Mouse (Mus musculus): Measurements from ENCODE around the gene Olfr193. TPM values are rescaled to one million over a fixed set of nuclear protein-coding genes. Genes with fewer than 3 reads are reported as not detected.
"Not testable (repeated sequence)": the region's sequence is repeated elsewhere in the genome, so short reads cannot be mapped to it uniquely, and the experiment has no call there.

Olfr193 gene
- not detected in 2 replicates for polyA plus RNA-seq (2014; fragmentation: Nextera tagmentation; extraction: Ambion mirVana)

DNA sequence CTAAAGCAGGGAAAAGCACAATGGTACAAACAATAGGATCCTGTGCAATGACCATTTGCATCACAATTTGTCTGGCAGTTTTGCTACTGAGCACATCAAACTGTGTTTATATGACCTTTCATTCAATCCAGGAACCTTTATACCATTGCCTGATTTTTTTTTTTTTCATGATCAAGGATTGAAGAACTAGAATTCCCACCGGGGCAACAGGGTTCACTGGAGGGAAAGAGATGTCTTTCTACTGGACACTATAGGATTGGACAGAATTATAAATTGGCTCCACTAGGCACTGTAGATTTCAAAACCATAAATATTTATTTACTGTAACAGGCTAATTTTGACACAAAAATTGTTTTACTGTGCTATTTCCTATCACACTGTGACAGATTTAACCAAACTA lies at the start of gene Olfr193:
TSS of gene Olfr193 (minus strand) at position 101 of the 400 bp plus-strand sequence.
- no peak within 1 kb of the TSS for H3K4me2 ChIP-seq (ENCODE audit: low read length)
- ATAC-seq (ENCODE audit: insufficient number of reproducible peaks, insufficient read depth, low FRiP score, low read depth) = no peak
- no peaks in the 10 kb centered on the region for H3K36me3 ChIP-seq (ENCODE audit: control insufficient read depth, insufficient read depth, low read length)
- H3K27ac ChIP-seq (replicated peaks in 1 of 2; ENCODE audit: control insufficient read depth in 1 of 2, insufficient read depth in 1 of 2, low read depth in 2 of 2, low read length in 2 of 2) = no peak within 1 kb of the TSS
- no peak within 1 kb of the TSS for H3K9ac ChIP-seq (ENCODE audit: low read length)
- H3K27me3 ChIP-seq (ENCODE audit: control insufficient read depth, insufficient read depth, low read length) = no peaks in the 10 kb centered on the region
- H3K4me3 ChIP-seq (ENCODE audit: control insufficient read depth in 1 of 2, insufficient read depth in 1 of 2, low read depth in 1 of 2, low read length in 2 of 2) = no peak within 1 kb of the TSS
- no peaks in the 10 kb centered on the region for H3K4me1 ChIP-seq (ENCODE audit: control insufficient read depth in 2 of 2, insufficient read depth in 2 of 2, low read length in 2 of 2)
- WGBS = 82% methylated on average over 1 of the region's 1 CpGs
- H3K9me3 ChIP-seq (ENCODE audit: control insufficient read depth, low read length) = 0 out of 2 replicates have a peak, but pooled peaks cover under 1% of the 10 kb centered on the region

DNA sequence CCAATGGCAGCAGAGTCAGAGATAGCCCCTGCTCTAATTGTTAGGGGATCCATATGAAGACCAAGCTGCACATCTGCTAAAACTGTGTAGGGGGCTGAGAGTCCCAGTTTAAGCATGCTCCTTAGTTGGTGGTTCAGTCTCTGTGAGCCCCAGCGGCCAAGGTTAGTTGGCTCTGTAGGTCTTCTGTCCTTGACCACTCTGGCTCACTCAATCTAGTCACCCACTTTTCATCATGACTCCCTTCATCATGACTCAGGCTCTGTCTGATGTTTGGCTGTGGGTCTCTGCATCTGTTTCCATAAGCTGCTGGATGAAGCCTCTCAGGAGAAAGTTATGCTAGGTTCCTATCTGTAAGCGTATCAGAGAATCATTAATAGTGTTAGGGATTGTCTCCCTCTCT lies 40.3 kb upstream of the Olfr193 start:
- no peak overlapping the region for H3K4me2 ChIP-seq (ENCODE audit: low read length)

DNA sequence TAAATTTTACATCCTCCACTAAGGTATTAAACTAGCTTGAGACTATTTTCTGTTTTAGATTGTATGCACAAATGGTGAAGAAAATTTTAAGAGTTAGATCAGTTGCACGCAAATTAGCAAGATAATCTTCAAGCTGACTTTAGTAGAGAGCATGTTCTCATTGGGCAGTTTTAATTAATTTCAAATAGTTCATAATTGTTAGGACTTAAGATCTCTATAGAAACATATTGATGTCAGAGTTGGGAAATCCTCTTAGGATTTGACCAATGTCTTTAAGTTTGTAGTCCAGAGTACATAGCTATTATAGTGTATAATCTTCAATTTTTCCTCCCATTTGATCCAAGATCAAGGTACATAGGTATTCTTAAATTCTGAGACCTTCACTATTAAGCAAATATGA lies 35.1 kb upstream of the Olfr193 start, which contains the start of gene Olfr195:
TSS of gene Olfr195 (plus strand) at position 301 of the 400 bp plus-strand sequence.
- Histone ChIP-seq H3K4me1 (ENCODE audit: control insufficient read depth in 2 of 2, insufficient read depth in 2 of 2, low read length in 2 of 2) (no peaks in the 10 kb centered on the region), H3K9ac (ENCODE audit: low read length) (no peak within 1 kb of the TSS), H3K4me3 (ENCODE audit: control insufficient read depth in 1 of 2, insufficient read depth in 1 of 2, low read depth in 1 of 2, low read length in 2 of 2) (no peak within 1 kb of the TSS), H3K27ac (replicated peaks in 1 of 2; ENCODE audit: control insufficient read depth in 1 of 2, insufficient read depth in 1 of 2, low read depth in 2 of 2, low read length in 2 of 2) (no peak within 1 kb of the TSS), H3K9me3 (ENCODE audit: control insufficient read depth, low read length) (no peaks in the 10 kb centered on the region), H3K4me2 (ENCODE audit: low read length) (no peak within 1 kb of the TSS), H3K36me3 (ENCODE audit: control insufficient read depth, insufficient read depth, low read length) (no peaks in the 10 kb centered on the region), H3K27me3 (ENCODE audit: control insufficient read depth, insufficient read depth, low read length) (no peaks in the 10 kb centered on the region)
- 87% methylated on average over 1 of the region's 1 CpGs for WGBS
- no peak for ATAC-seq (ENCODE audit: insufficient number of reproducible peaks, insufficient read depth, low FRiP score, low read depth)

More for the DNA sequence above, 40.3 kb upstream of the Olfr193 start:
- Histone ChIP-seq H3K27me3 (ENCODE audit: control insufficient read depth, insufficient read depth, low read length) (no peaks in the 10 kb centered on the region), H3K27ac (replicated peaks in 1 of 2; ENCODE audit: control insufficient read depth in 1 of 2, insufficient read depth in 1 of 2, low read depth in 2 of 2, low read length in 2 of 2) (no peak overlapping the region), H3K9me3 (ENCODE audit: control insufficient read depth, low read length) (no peaks in the 10 kb centered on the region), H3K36me3 (ENCODE audit: control insufficient read depth, insufficient read depth, low read length) (no peaks in the 10 kb centered on the region), H3K9ac (ENCODE audit: low read length) (no peak overlapping the region), H3K4me1 (ENCODE audit: control insufficient read depth in 2 of 2, insufficient read depth in 2 of 2, low read length in 2 of 2) (no peaks in the 10 kb centered on the region), H3K4me3 (ENCODE audit: control insufficient read depth in 1 of 2, insufficient read depth in 1 of 2, low read depth in 1 of 2, low read length in 2 of 2) (no peak overlapping the region)
- ATAC-seq (ENCODE audit: insufficient number of reproducible peaks, insufficient read depth, low FRiP score, low read depth) = no peak
- WGBS = 93% methylated on average over 2 of the region's 2 CpGs

DNA sequence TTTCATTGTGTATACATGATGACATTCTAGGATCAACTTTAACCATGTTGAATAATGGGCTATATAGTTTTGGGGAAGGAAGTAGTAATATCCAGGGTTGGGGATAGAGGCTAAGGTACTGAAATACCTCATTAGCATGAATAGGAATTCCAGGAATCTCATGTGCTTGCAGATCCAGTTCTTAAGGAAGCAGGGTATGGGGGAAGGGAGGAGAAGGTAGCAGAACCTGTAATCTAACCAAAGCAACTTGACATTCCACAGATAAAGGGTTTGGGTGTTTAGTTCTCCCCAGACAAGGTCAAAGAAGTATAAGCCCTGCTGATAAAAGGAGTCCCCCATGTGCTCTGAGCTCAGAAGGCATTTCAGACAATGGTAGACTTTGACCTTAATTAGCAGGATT lies 29.4 kb upstream of the Olfr193 start:
- Histone ChIP-seq H3K27me3 (ENCODE audit: control insufficient read depth, insufficient read depth, low read length) (no peaks in the 10 kb centered on the region), H3K9me3 (ENCODE audit: control insufficient read depth, low read length) (no peaks in the 10 kb centered on the region), H3K36me3 (ENCODE audit: control insufficient read depth, insufficient read depth, low read length) (no peaks in the 10 kb centered on the region), H3K9ac (ENCODE audit: low read length) (no peak overlapping the region), H3K4me2 (ENCODE audit: low read length) (no peak overlapping the region), H3K4me1 (ENCODE audit: control insufficient read depth in 2 of 2, insufficient read depth in 2 of 2, low read length in 2 of 2) (no peaks in the 10 kb centered on the region), H3K27ac (replicated peaks in 1 of 2; ENCODE audit: control insufficient read depth in 1 of 2, insufficient read depth in 1 of 2, low read depth in 2 of 2, low read length in 2 of 2) (no peak overlapping the region), H3K4me3 (ENCODE audit: control insufficient read depth in 1 of 2, insufficient read depth in 1 of 2, low read depth in 1 of 2, low read length in 2 of 2) (no peak overlapping the region)
- no peak for ATAC-seq (ENCODE audit: insufficient number of reproducible peaks, insufficient read depth, low FRiP score, low read depth)

DNA sequence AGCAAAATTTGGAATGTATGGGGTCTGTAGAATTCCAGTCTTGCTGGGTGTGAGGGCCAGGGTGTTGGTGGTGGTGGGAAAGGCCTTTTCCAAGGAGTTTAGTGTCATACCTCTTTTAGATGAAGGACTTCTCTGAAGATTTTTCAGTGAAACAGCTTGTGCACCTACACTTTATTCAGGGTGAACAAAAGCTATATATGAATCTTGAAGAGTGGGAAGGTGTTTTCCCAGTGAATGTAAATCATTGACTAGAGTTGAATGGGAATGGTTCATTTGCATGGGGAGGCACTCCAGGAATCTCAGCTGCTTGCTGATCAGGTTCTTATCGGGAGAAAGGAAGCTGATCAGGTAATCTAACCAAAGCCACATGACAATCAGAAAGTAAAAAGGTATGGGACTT lies 19.1 kb upstream of the Olfr193 start:
- no peak for ATAC-seq (ENCODE audit: insufficient number of reproducible peaks, insufficient read depth, low FRiP score, low read depth)
- no peaks in the 10 kb centered on the region for H3K4me1 ChIP-seq (ENCODE audit: control insufficient read depth in 2 of 2, insufficient read depth in 2 of 2, low read length in 2 of 2)
- H3K27ac ChIP-seq (replicated peaks in 1 of 2; ENCODE audit: control insufficient read depth in 1 of 2, insufficient read depth in 1 of 2, low read depth in 2 of 2, low read length in 2 of 2) = no peak overlapping the region
- no peak overlapping the region for H3K9ac ChIP-seq (ENCODE audit: low read length)
- H3K27me3 ChIP-seq (ENCODE audit: control insufficient read depth, insufficient read depth, low read length) = no peaks in the 10 kb centered on the region
- 81% methylated on average over 1 of the region's 1 CpGs for WGBS
- H3K4me2 ChIP-seq (ENCODE audit: low read length) = no peak overlapping the region
- no peaks in the 10 kb centered on the region for H3K9me3 ChIP-seq (ENCODE audit: control insufficient read depth, low read length)
- H3K4me3 ChIP-seq (ENCODE audit: control insufficient read depth in 1 of 2, insufficient read depth in 1 of 2, low read depth in 1 of 2, low read length in 2 of 2) = no peak overlapping the region
- H3K36me3 ChIP-seq (ENCODE audit: control insufficient read depth, insufficient read depth, low read length) = no peaks in the 10 kb centered on the region

DNA sequence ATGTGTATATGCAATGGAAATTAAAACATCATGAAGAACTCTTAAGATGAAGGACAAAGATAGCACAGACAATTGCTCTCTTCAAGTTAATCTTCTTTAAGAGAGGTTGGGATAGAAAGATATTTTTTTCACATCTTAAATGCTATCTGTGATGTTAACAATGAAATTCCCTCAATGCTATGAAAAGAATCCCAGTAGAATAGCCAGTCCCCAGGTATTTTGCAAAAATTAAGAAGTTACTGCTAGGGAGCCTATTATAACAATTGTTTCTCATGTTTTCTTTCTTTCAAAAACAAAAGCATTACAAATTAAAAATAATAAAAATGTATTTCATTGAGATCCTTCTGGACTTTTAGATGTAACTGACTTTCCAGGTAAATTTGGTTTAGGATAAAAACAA lies 9.3 kb upstream of the Olfr193 start, which contains the start of gene Olfr194:
TSS of gene Olfr194 (minus strand) at position 101 of the 400 bp plus-strand sequence.
- H3K9ac ChIP-seq (ENCODE audit: low read length) = no peak within 1 kb of the TSS
- H3K27me3 ChIP-seq (ENCODE audit: control insufficient read depth, insufficient read depth, low read length) = no peaks in the 10 kb centered on the region
- H3K36me3 ChIP-seq (ENCODE audit: control insufficient read depth, insufficient read depth, low read length) = no peaks in the 10 kb centered on the region
- 0 out of 2 replicates have a peak, but pooled peaks cover 4% of the 10 kb centered on the region for H3K9me3 ChIP-seq (ENCODE audit: control insufficient read depth, low read length)
- no peak for ATAC-seq (ENCODE audit: insufficient number of reproducible peaks, insufficient read depth, low FRiP score, low read depth)
- no peak within 1 kb of the TSS for H3K27ac ChIP-seq (replicated peaks in 1 of 2; ENCODE audit: control insufficient read depth in 1 of 2, insufficient read depth in 1 of 2, low read depth in 2 of 2, low read length in 2 of 2)
- H3K4me3 ChIP-seq (ENCODE audit: control insufficient read depth in 1 of 2, insufficient read depth in 1 of 2, low read depth in 1 of 2, low read length in 2 of 2) = no peak within 1 kb of the TSS
- no peaks in the 10 kb centered on the region for H3K4me1 ChIP-seq (ENCODE audit: control insufficient read depth in 2 of 2, insufficient read depth in 2 of 2, low read length in 2 of 2)
- H3K4me2 ChIP-seq (ENCODE audit: low read length) = no peak within 1 kb of the TSS

DNA sequence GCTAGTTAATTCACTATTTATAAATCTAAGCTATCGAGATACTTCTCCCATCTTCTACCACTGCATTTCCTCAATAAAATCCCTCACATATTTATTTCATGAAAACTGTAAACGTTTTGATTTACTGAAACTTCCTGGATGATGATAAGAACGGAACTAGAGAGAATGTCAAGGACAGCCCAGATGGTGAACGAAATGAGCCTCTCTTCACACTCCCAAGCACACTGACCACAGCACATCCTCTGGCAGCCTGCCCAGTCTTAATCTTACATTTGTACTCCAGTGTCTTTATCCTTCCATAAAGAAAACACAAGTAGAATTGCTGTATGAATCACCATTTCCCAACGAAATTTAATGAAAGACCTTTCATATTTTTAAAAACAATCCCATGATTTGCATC lies 3.2 kb downstream of the Olfr193 start:
- H3K9me3 ChIP-seq (ENCODE audit: control insufficient read depth, low read length); H3K27ac ChIP-seq (replicated peaks in 1 of 2; ENCODE audit: control insufficient read depth in 1 of 2, insufficient read depth in 1 of 2, low read depth in 2 of 2, low read length in 2 of 2); H3K27me3 ChIP-seq (ENCODE audit: control insufficient read depth, insufficient read depth, low read length); H3K9ac ChIP-seq (ENCODE audit: low read length); ATAC-seq (ENCODE audit: insufficient number of reproducible peaks, insufficient read depth, low FRiP score, low read depth); H3K4me3 ChIP-seq (ENCODE audit: control insufficient read depth in 1 of 2, insufficient read depth in 1 of 2, low read depth in 1 of 2, low read length in 2 of 2); H3K36me3 ChIP-seq (ENCODE audit: control insufficient read depth, insufficient read depth, low read length); H3K4me2 ChIP-seq (ENCODE audit: low read length); H3K4me1 ChIP-seq (ENCODE audit: control insufficient read depth in 2 of 2, insufficient read depth in 2 of 2, low read length in 2 of 2): not testable (repeated sequence)
- WGBS = 41% methylated on average over 5 of the region's 5 CpGs

DNA sequence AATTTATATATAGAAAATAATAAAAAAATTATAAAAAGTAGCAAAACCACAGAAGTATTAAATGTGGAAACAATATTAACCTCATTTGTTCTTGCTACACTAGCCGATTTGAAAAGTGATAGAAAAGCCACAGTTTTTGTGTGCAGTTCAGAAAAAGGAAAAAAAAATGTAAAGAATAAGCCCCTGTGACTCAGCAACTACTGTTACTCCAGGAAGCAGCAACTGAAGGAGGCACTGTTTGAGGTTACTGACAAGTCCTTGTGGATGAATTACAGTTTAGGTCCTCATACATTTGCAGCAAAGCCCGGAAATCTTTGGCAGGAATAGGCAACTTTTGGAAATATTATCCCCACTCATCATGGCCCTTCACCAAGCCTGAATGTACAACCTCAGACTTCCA lies 6.4 kb downstream of the Olfr193 start:
- Histone ChIP-seq H3K4me1 (ENCODE audit: control insufficient read depth in 2 of 2, insufficient read depth in 2 of 2, low read length in 2 of 2) (no peaks in the 10 kb centered on the region), H3K36me3 (ENCODE audit: control insufficient read depth, insufficient read depth, low read length) (no peaks in the 10 kb centered on the region), H3K27me3 (ENCODE audit: control insufficient read depth, insufficient read depth, low read length) (no peaks in the 10 kb centered on the region), H3K9ac (ENCODE audit: low read length) (no peak overlapping the region), H3K9me3 (ENCODE audit: control insufficient read depth, low read length) (no peaks in the 10 kb centered on the region), H3K4me3 (ENCODE audit: control insufficient read depth in 1 of 2, insufficient read depth in 1 of 2, low read depth in 1 of 2, low read length in 2 of 2) (no peak overlapping the region), H3K27ac (replicated peaks in 1 of 2; ENCODE audit: control insufficient read depth in 1 of 2, insufficient read depth in 1 of 2, low read depth in 2 of 2, low read length in 2 of 2) (no peak overlapping the region), H3K4me2 (ENCODE audit: low read length) (no peak overlapping the region)
- no peak for ATAC-seq (ENCODE audit: insufficient number of reproducible peaks, insufficient read depth, low FRiP score, low read depth)
- 65% methylated on average over 2 of the region's 2 CpGs for WGBS

Data from heart, embryonic 14.5 days (tissue).